Mouse (Mus musculus) embryonic fibroblast, embryonic 13.5 days (primary cell): Measurements from ENCODE around the gene Mfsd4a.

Experiments
- CTCF ChIP-seq: IDR thresholded peaks from 2 replicates; pipeline ENCODE4 v1.5.1; 2011; ENCODE audit warnings: mild to moderate bottlenecking, control low read depth, low read length, moderate library complexity, borderline replicate concordance; ENCODE audit not compliant: insufficient read depth
- POLR2A ChIP-seq: IDR thresholded peaks from 2 replicates; pipeline ENCODE4 v1.6.1; 2011; ENCODE audit warnings: low read depth, mild to moderate bottlenecking, control low read depth, low read length, moderate library complexity

- TF ChIP-seq POLR2A (no peak), CTCF (no peak)
Measured at GRCm38 (mm10) chr1:131990083-131990760, 77.6 kb downstream of the Mfsd4a start.
